Mouse (Mus musculus) mouse trophoblast stem cell (cell line): ENCODE measurements around the gene Adamtsl3.

ENCODE experiments used
- in situ Hi-C, 2 experiments: fragments of 300-500 bp; cut with MseI, MboI; formaldehyde crosslinking; loops; 2 replicates in 1 of 2; 3 replicates in 1 of 2; pipeline ENCODE4 v1.15.1; 2025

Gene Adamtsl3

GRCm38 (mm10) chr7:82497064-82497463, 161.6 kb downstream of the Adamtsl3 start:
- in situ Hi-C loops = no loop called here

GRCm38 (mm10) chr7:82501306-82501705, 165.8 kb downstream of the Adamtsl3 start:
- in situ Hi-C loops = no loop called here

- in situ Hi-C loops = no loop called here
These were observed 167.0 kb downstream of the Adamtsl3 start for GRCm38 (mm10) chr7:82502511-82502910.

GRCm38 (mm10) chr7:82504101-82504500, 168.6 kb downstream of the Adamtsl3 start:
- in situ Hi-C loops = no loop called here

GRCm38 (mm10) chr7:82530583-82530982, 195.1 kb downstream of the Adamtsl3 start:
- in situ Hi-C loops = no loop called here

GRCm38 (mm10) chr7:82531376-82531775, 195.9 kb downstream of the Adamtsl3 start:
- in situ Hi-C loops = no loop called here

GRCm38 (mm10) chr7:82533188-82533587, 197.7 kb downstream of the Adamtsl3 start:
- in situ Hi-C loops = no loop called here

- in situ Hi-C loops = no loop called here
These were observed 198.4 kb downstream of the Adamtsl3 start for GRCm38 (mm10) chr7:82533747-82534504.

- in situ Hi-C loops = no loop called here
These were observed 209.0 kb downstream of the Adamtsl3 start for GRCm38 (mm10) chr7:82544390-82544919.

- in situ Hi-C loops = no loop called here
These were observed 216.5 kb downstream of the Adamtsl3 start for GRCm38 (mm10) chr7:82552005-82552404.

- in situ Hi-C loops = no loop called here
These were observed 220.3 kb downstream of the Adamtsl3 start for GRCm38 (mm10) chr7:82555803-82556202.

GRCm38 (mm10) chr7:82556417-82556816, 220.9 kb downstream of the Adamtsl3 start:
- in situ Hi-C loops = no loop called here

GRCm38 (mm10) chr7:82557111-82557510, 221.6 kb downstream of the Adamtsl3 start:
- in situ Hi-C loops = no loop called here

GRCm38 (mm10) chr7:82566688-82567087, 231.2 kb downstream of the Adamtsl3 start:
- in situ Hi-C loops = no loop called here

- in situ Hi-C loops = no loop called here
These were observed 232.3 kb downstream of the Adamtsl3 start for GRCm38 (mm10) chr7:82567811-82568210.

GRCm38 (mm10) chr7:82572981-82573380, 237.5 kb downstream of the Adamtsl3 start:
- in situ Hi-C loops = no loop called here

- in situ Hi-C loops = no loop called here
These were observed 244.5 kb downstream of the Adamtsl3 start for GRCm38 (mm10) chr7:82580007-82580406.

- in situ Hi-C loops = no loop called here
These were observed 246.3 kb downstream of the Adamtsl3 start for GRCm38 (mm10) chr7:82581802-82582201.

GRCm38 (mm10) chr7:82582534-82582933, 247.0 kb downstream of the Adamtsl3 start:
- in situ Hi-C loops = no loop called here

GRCm38 (mm10) chr7:82590931-82591330, 255.4 kb downstream of the Adamtsl3 start:
- in situ Hi-C loops = no loop called here

- in situ Hi-C loops = no loop called here
These were observed 266.5 kb downstream of the Adamtsl3 start for GRCm38 (mm10) chr7:82602008-82602407.

GRCm38 (mm10) chr7:82605425-82605824, 269.9 kb downstream of the Adamtsl3 start:
- in situ Hi-C loops = no loop called here

- in situ Hi-C loops = no loop called here
These were observed 274.1 kb downstream of the Adamtsl3 start for GRCm38 (mm10) chr7:82609629-82610028.
